Mouse (Mus musculus): ENCODE measurements around the gene Krt84. TPM values are rescaled to one million over a fixed set of nuclear protein-coding genes. Genes with fewer than 3 reads are reported as not detected.

The Krt84 gene
- polyA plus RNA-seq, 1 experiment from 2014 or later = not detected

- ATAC-seq (ENCODE audit: insufficient number of reproducible peaks, insufficient read depth, low FRiP score, low read depth) = no peak
- no peaks in the 10 kb centered on the region for H3K27me3 ChIP-seq (ENCODE audit: control insufficient read depth, insufficient read depth, low read length)
- H3K27ac ChIP-seq (replicated peaks in 1 of 2; ENCODE audit: control insufficient read depth in 1 of 2, insufficient read depth in 1 of 2, low read depth in 2 of 2, low read length in 2 of 2) = no peak overlapping the region
- no peak overlapping the region for H3K4me3 ChIP-seq (ENCODE audit: control insufficient read depth in 1 of 2, insufficient read depth in 1 of 2, low read depth in 1 of 2, low read length in 2 of 2)
- no peak overlapping the region for H3K9ac ChIP-seq (ENCODE audit: low read length)
- peaks cover 6 to 7% of the 10 kb centered on the region in 2 experiments for H3K4me1 ChIP-seq (ENCODE audit: control insufficient read depth in 2 of 2, insufficient read depth in 2 of 2, low read length in 2 of 2)
- WGBS = 83% methylated on average over 8 of the region's 8 CpGs
- H3K9me3 ChIP-seq (ENCODE audit: control insufficient read depth, low read length) = no peaks in the 10 kb centered on the region
- H3K36me3 ChIP-seq (ENCODE audit: control insufficient read depth, insufficient read depth, low read length) = no peaks in the 10 kb centered on the region
- no peak overlapping the region for H3K4me2 ChIP-seq (ENCODE audit: low read length)
These were observed 37.4 kb downstream of the Krt84 start for GRCm38 (mm10) chr15:101495266-101495665.

GRCm38 (mm10) chr15:101494203-101494602 is 38.4 kb downstream of the Krt84 start:
- 60% methylated on average over 1 of the region's 1 CpGs for WGBS
- no peaks in the 10 kb centered on the region for H3K36me3 ChIP-seq (ENCODE audit: control insufficient read depth, insufficient read depth, low read length)
- peaks cover 6 to 7% of the 10 kb centered on the region in 2 experiments for H3K4me1 ChIP-seq (ENCODE audit: control insufficient read depth in 2 of 2, insufficient read depth in 2 of 2, low read length in 2 of 2)
- no peak overlapping the region for H3K9ac ChIP-seq (ENCODE audit: low read length)
- no peaks in the 10 kb centered on the region for H3K27me3 ChIP-seq (ENCODE audit: control insufficient read depth, insufficient read depth, low read length)
- no peak overlapping the region for H3K4me3 ChIP-seq (ENCODE audit: control insufficient read depth in 1 of 2, insufficient read depth in 1 of 2, low read depth in 1 of 2, low read length in 2 of 2)
- no peak overlapping the region for H3K4me2 ChIP-seq (ENCODE audit: low read length)
- no peak for ATAC-seq (ENCODE audit: insufficient number of reproducible peaks, insufficient read depth, low FRiP score, low read depth)
- H3K9me3 ChIP-seq (ENCODE audit: control insufficient read depth, low read length) = no peaks in the 10 kb centered on the region
- no peak overlapping the region for H3K27ac ChIP-seq (replicated peaks in 1 of 2; ENCODE audit: control insufficient read depth in 1 of 2, insufficient read depth in 1 of 2, low read depth in 2 of 2, low read length in 2 of 2)

- 89% methylated on average over 6 of the region's 6 CpGs for WGBS
These were observed 38.9 kb downstream of the Krt84 start for GRCm38 (mm10) chr15:101493713-101494112.

GRCm38 (mm10) chr15:101492718-101493117 is 39.9 kb downstream of the Krt84 start:
- Histone ChIP-seq H3K4me3 (ENCODE audit: control insufficient read depth in 1 of 2, insufficient read depth in 1 of 2, low read depth in 1 of 2, low read length in 2 of 2) (no peak overlapping the region), H3K4me1 (ENCODE audit: control insufficient read depth in 2 of 2, insufficient read depth in 2 of 2, low read length in 2 of 2) (peaks cover 6 to 7% of the 10 kb centered on the region in 2 experiments), H3K27ac (replicated peaks in 1 of 2; ENCODE audit: control insufficient read depth in 1 of 2, insufficient read depth in 1 of 2, low read depth in 2 of 2, low read length in 2 of 2) (no peak overlapping the region), H3K4me2 (ENCODE audit: low read length) (no peak overlapping the region), H3K9me3 (ENCODE audit: control insufficient read depth, low read length) (no peaks in the 10 kb centered on the region), H3K27me3 (ENCODE audit: control insufficient read depth, insufficient read depth, low read length) (no peaks in the 10 kb centered on the region), H3K36me3 (ENCODE audit: control insufficient read depth, insufficient read depth, low read length) (no peaks in the 10 kb centered on the region), H3K9ac (ENCODE audit: low read length) (no peak overlapping the region)
- 17% methylated on average over 8 of the region's 8 CpGs for WGBS
- no peak for ATAC-seq (ENCODE audit: insufficient number of reproducible peaks, insufficient read depth, low FRiP score, low read depth)

More at GRCm38 (mm10) chr15:101493713-101494112, 38.9 kb downstream of the Krt84 start:
- Histone ChIP-seq H3K27me3 (ENCODE audit: control insufficient read depth, insufficient read depth, low read length) (no peaks in the 10 kb centered on the region), H3K4me3 (ENCODE audit: control insufficient read depth in 1 of 2, insufficient read depth in 1 of 2, low read depth in 1 of 2, low read length in 2 of 2) (no peak overlapping the region), H3K4me1 (ENCODE audit: control insufficient read depth in 2 of 2, insufficient read depth in 2 of 2, low read length in 2 of 2) (peaks cover 6 to 7% of the 10 kb centered on the region in 2 experiments), H3K36me3 (ENCODE audit: control insufficient read depth, insufficient read depth, low read length) (no peaks in the 10 kb centered on the region), H3K4me2 (ENCODE audit: low read length) (no peak overlapping the region), H3K9me3 (ENCODE audit: control insufficient read depth, low read length) (no peaks in the 10 kb centered on the region), H3K27ac (replicated peaks in 1 of 2; ENCODE audit: control insufficient read depth in 1 of 2, insufficient read depth in 1 of 2, low read depth in 2 of 2, low read length in 2 of 2) (no peak overlapping the region), H3K9ac (ENCODE audit: low read length) (no peak overlapping the region)
- no peak for ATAC-seq (ENCODE audit: insufficient number of reproducible peaks, insufficient read depth, low FRiP score, low read depth)

GRCm38 (mm10) chr15:101491431-101491830 is 41.2 kb downstream of the Krt84 start, which contains the start of gene Krt83:
Krt83 (minus strand) TSS chr15:101491512.
- no peak for ATAC-seq (ENCODE audit: insufficient number of reproducible peaks, insufficient read depth, low FRiP score, low read depth)
- Histone ChIP-seq H3K4me1 (ENCODE audit: control insufficient read depth in 2 of 2, insufficient read depth in 2 of 2, low read length in 2 of 2) (peaks cover 6 to 7% of the 10 kb centered on the region in 2 experiments), H3K9ac (ENCODE audit: low read length) (no peak within 1 kb of the TSS), H3K27me3 (ENCODE audit: control insufficient read depth, insufficient read depth, low read length) (no peaks in the 10 kb centered on the region), H3K4me2 (ENCODE audit: low read length) (no peak within 1 kb of the TSS), H3K36me3 (ENCODE audit: control insufficient read depth, insufficient read depth, low read length) (no peaks in the 10 kb centered on the region), H3K9me3 (ENCODE audit: control insufficient read depth, low read length) (no peaks in the 10 kb centered on the region), H3K4me3 (ENCODE audit: control insufficient read depth in 1 of 2, insufficient read depth in 1 of 2, low read depth in 1 of 2, low read length in 2 of 2) (no peak within 1 kb of the TSS), H3K27ac (replicated peaks in 1 of 2; ENCODE audit: control insufficient read depth in 1 of 2, insufficient read depth in 1 of 2, low read depth in 2 of 2, low read length in 2 of 2) (no peak within 1 kb of the TSS)
- 88% methylated on average over 6 of the region's 6 CpGs for WGBS

GRCm38 (mm10) chr15:101485911-101486635 is 46.5 kb downstream of the Krt84 start:
- no peaks in the 10 kb centered on the region for H3K9me3 ChIP-seq (ENCODE audit: control insufficient read depth, low read length)

GRCm38 (mm10) chr15:101484939-101485338 is 47.7 kb downstream of the Krt84 start:
- no peak for ATAC-seq (ENCODE audit: insufficient number of reproducible peaks, insufficient read depth, low FRiP score, low read depth)
- Histone ChIP-seq H3K4me2 (ENCODE audit: low read length) (no peak overlapping the region), H3K27ac (replicated peaks in 1 of 2; ENCODE audit: control insufficient read depth in 1 of 2, insufficient read depth in 1 of 2, low read depth in 2 of 2, low read length in 2 of 2) (no peak overlapping the region), H3K4me1 (ENCODE audit: control insufficient read depth in 2 of 2, insufficient read depth in 2 of 2, low read length in 2 of 2) (0 out of 4 replicates have a peak, but pooled peaks cover 0 to 2% of the 10 kb centered on the region in 2 experiments), H3K9ac (ENCODE audit: low read length) (no peak overlapping the region), H3K36me3 (ENCODE audit: control insufficient read depth, insufficient read depth, low read length) (no peaks in the 10 kb centered on the region), H3K4me3 (ENCODE audit: control insufficient read depth in 1 of 2, insufficient read depth in 1 of 2, low read depth in 1 of 2, low read length in 2 of 2) (no peak overlapping the region), H3K9me3 (ENCODE audit: control insufficient read depth, low read length) (no peaks in the 10 kb centered on the region), H3K27me3 (ENCODE audit: control insufficient read depth, insufficient read depth, low read length) (peaks cover 3% of the 10 kb centered on the region)
- WGBS = 78% methylated on average over 1 of the region's 1 CpGs

More at GRCm38 (mm10) chr15:101485911-101486635, 46.5 kb downstream of the Krt84 start:
- no peak for ATAC-seq (ENCODE audit: insufficient number of reproducible peaks, insufficient read depth, low FRiP score, low read depth)
- Histone ChIP-seq H3K4me1 (ENCODE audit: control insufficient read depth in 2 of 2, insufficient read depth in 2 of 2, low read length in 2 of 2) (0 out of 4 replicates have a peak, but pooled peaks cover 0 to 2% of the 10 kb centered on the region in 2 experiments), H3K4me3 (ENCODE audit: control insufficient read depth in 1 of 2, insufficient read depth in 1 of 2, low read depth in 1 of 2, low read length in 2 of 2) (no peak overlapping the region), H3K4me2 (ENCODE audit: low read length) (no peak overlapping the region), H3K9ac (ENCODE audit: low read length) (no peak overlapping the region), H3K27me3 (ENCODE audit: control insufficient read depth, insufficient read depth, low read length) (no peaks in the 10 kb centered on the region), H3K36me3 (ENCODE audit: control insufficient read depth, insufficient read depth, low read length) (no peaks in the 10 kb centered on the region), H3K27ac (replicated peaks in 1 of 2; ENCODE audit: control insufficient read depth in 1 of 2, insufficient read depth in 1 of 2, low read depth in 2 of 2, low read length in 2 of 2) (no peak overlapping the region)
- WGBS = 74% methylated on average over 11 of the region's 11 CpGs

All from heart, embryonic 14.5 days (tissue).